Mouse (Mus musculus): ENCODE measurements around the gene Col4a3. TPM values are rescaled to one million over a fixed set of nuclear protein-coding genes. Genes with fewer than 3 reads are reported as not detected.

The Col4a3 gene
- polyA plus RNA-seq, 1 experiment from 2014 or later, result 0.11 TPM

DNA sequence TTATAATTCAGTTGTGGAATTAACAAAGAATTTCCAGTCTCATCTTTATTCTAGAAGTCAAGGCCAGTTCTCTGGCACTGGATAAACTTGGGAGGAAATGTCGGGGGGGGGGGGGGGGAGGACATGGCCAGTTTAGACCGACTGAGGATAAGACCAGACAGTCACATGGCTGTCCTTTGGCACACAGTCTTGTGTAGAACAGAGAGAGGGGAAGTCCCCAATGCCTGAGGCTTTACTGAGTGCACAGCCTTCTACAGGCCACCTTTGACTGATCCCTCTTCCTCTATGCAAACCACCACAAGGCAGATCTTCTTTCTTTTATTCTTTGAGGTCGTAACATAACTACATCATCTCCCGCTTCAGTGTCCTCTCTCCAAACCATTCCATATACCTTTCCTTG is 49.6 kb downstream of the Col4a3 start:
- no peak overlapping the region for H3K9ac ChIP-seq (ENCODE audit: low read length)
- no peaks in the 10 kb centered on the region for H3K36me3 ChIP-seq (ENCODE audit: control insufficient read depth, insufficient read depth, low read length)
- H3K9me3 ChIP-seq (ENCODE audit: control insufficient read depth, low read length), result no peaks in the 10 kb centered on the region
- H3K27ac ChIP-seq (ENCODE audit: low read depth, low read length), result no peak overlapping the region
- no peaks in the 10 kb centered on the region for H3K4me1 ChIP-seq (ENCODE audit: control insufficient read depth, insufficient read depth, low read length)
- no peak overlapping the region for H3K4me3 ChIP-seq (ENCODE audit: low read depth, low read length)
- DNase-seq (ENCODE audit: low spot score) (no peak), ATAC-seq (ENCODE audit: insufficient read depth, low FRiP score, low TSS enrichment) (no peak)
- H3K4me2 ChIP-seq (ENCODE audit: low read depth), result no peak overlapping the region
- no peaks in the 10 kb centered on the region for H3K27me3 ChIP-seq (ENCODE audit: control insufficient read depth, insufficient read depth, low read length)
- WGBS, result 80% methylated on average over 4 of the region's 4 CpGs

DNA sequence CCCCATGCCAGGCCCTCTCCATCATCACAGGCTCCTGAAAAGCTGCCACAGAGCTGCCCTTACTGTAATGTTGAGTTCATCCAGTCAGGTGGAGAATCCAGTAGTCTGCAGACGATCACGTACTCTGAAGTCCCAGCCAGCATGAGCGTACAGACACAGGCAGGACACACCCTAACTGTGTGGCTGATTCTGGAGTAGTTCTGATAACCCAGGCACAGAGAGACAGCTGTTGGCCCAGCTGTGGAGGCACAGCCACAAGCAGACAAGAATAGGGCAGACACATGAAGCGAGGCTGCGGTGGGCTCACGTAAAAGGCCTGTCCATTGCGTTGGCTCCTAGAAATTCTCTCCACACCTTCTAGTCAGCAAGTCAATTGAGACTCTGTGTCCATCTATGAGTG is 50.7 kb downstream of the Col4a3 start:
- DNase-seq (ENCODE audit: low spot score) (no peak), ATAC-seq (ENCODE audit: insufficient read depth, low FRiP score, low TSS enrichment) (no peak)
- Histone ChIP-seq H3K27ac (ENCODE audit: low read depth, low read length) (no peak overlapping the region), H3K27me3 (ENCODE audit: control insufficient read depth, insufficient read depth, low read length) (no peaks in the 10 kb centered on the region), H3K36me3 (ENCODE audit: control insufficient read depth, insufficient read depth, low read length) (no peaks in the 10 kb centered on the region), H3K4me1 (ENCODE audit: control insufficient read depth, insufficient read depth, low read length) (no peaks in the 10 kb centered on the region), H3K9me3 (ENCODE audit: control insufficient read depth, low read length) (no peaks in the 10 kb centered on the region), H3K4me3 (ENCODE audit: low read depth, low read length) (no peak overlapping the region), H3K9ac (ENCODE audit: low read length) (no peak overlapping the region), H3K4me2 (ENCODE audit: low read depth) (no peak overlapping the region)
- WGBS, result 90% methylated on average over 7 of the region's 7 CpGs

DNA sequence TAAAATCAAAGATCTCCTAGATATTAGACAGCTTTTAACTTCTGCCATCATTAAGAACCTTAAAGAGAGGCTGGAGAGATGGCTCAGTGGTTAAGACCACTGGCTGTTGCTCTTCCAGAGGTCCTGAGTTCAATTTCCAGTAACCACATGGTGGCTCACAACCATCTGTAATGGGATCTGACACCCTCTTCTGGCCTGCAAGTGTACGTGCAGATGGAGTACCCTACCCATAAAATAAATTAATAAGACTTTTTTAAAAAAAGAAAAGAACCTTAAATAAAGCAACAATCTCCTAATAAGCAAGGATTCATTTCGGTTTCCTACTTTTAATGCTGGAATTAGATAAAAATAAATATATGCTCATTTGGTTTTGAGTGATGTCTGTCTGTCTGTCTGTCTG is 51.7 kb downstream of the Col4a3 start:
- ATAC-seq (ENCODE audit: insufficient read depth, low FRiP score, low TSS enrichment) (no peak), DNase-seq (ENCODE audit: low spot score) (no peak)
- H3K4me2 ChIP-seq (ENCODE audit: low read depth), result no peak overlapping the region
- H3K4me3 ChIP-seq (ENCODE audit: low read depth, low read length), result no peak overlapping the region
- no peak overlapping the region for H3K27ac ChIP-seq (ENCODE audit: low read depth, low read length)
- no peaks in the 10 kb centered on the region for H3K4me1 ChIP-seq (ENCODE audit: control insufficient read depth, insufficient read depth, low read length)
- no peak overlapping the region for H3K9ac ChIP-seq (ENCODE audit: low read length)
- WGBS, result 84% methylated on average over 2 of the region's 2 CpGs
- no peaks in the 10 kb centered on the region for H3K36me3 ChIP-seq (ENCODE audit: control insufficient read depth, insufficient read depth, low read length)
- H3K27me3 ChIP-seq (ENCODE audit: control insufficient read depth, insufficient read depth, low read length), result no peaks in the 10 kb centered on the region
- H3K9me3 ChIP-seq (ENCODE audit: control insufficient read depth, low read length), result no peaks in the 10 kb centered on the region

DNA sequence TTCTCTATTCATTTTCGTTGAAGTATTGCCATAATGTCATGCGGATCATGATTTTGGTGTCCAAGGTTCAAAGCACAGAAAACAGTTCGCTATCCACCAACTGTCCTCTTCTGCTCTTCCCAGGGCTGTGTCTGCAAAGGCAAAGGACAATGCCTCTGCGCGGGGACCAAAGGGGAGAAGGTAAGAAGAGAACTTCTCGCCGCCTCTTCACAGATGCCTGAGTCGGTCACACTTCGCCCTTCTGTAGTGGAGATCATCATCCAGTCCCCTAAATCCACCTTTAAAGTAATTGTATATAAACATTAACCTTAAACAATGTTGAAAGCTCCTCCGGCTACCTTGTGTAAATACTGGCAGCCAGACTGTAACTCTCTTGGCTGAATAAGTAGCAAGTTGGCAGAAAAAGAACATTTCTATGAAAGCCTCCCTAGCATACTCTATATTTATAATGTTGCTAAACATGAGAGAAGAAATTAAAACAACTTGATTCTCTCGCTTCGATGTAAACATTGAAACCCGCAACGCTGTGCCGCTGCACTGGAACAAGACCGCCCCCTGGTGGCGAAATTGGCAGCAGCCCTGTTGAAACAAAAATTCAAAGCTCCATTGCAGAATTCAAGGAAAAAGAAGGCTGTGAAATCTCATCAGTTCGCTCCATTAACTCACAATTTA is 54.7 kb downstream of the Col4a3 start:
- H3K4me2 ChIP-seq (ENCODE audit: low read depth), result peak overlapping the region; percentile 38
- no peak overlapping the region for H3K27ac ChIP-seq (ENCODE audit: low read depth, low read length)
- no peak overlapping the region for H3K4me3 ChIP-seq (ENCODE audit: low read depth, low read length)
- no peaks in the 10 kb centered on the region for H3K36me3 ChIP-seq (ENCODE audit: control insufficient read depth, insufficient read depth, low read length)
- ATAC-seq (ENCODE audit: insufficient read depth, low FRiP score, low TSS enrichment) (no peak), DNase-seq (ENCODE audit: low spot score) (peak; percentile 79)
- H3K9me3 ChIP-seq (ENCODE audit: control insufficient read depth, low read length), result no peaks in the 10 kb centered on the region
- H3K9ac ChIP-seq (ENCODE audit: low read length), result no peak overlapping the region
- no peaks in the 10 kb centered on the region for H3K4me1 ChIP-seq (ENCODE audit: control insufficient read depth, insufficient read depth, low read length)
- WGBS, result 40% methylated on average over 18 of the region's 18 CpGs
- H3K27me3 ChIP-seq (ENCODE audit: control insufficient read depth, insufficient read depth, low read length), result no peaks in the 10 kb centered on the region

DNA sequence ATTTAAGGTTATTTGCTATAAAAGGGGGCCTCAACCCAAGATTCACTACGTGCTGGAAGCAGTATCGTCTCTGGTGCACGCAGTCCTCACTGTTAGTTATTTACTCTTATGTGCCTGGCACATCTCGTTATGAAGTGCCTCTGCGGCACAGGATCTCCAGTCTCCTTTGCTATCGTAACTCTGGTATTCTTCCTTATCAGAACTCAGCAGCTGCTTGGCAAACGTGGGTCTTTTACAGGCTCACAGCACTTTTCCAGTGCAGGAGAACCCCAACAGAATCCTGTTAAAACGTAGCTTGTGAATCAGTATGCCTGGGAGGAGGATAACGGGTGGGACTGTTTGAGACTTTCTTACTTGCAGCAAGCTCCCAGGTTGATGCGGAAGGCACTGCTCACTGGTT is 61.3 kb downstream of the Col4a3 start:
- H3K4me2 ChIP-seq (ENCODE audit: low read depth), result no peak overlapping the region
- ATAC-seq (ENCODE audit: insufficient read depth, low FRiP score, low TSS enrichment) (no peak), DNase-seq (ENCODE audit: low spot score) (no peak)
- H3K9me3 ChIP-seq (ENCODE audit: control insufficient read depth, low read length), result no peaks in the 10 kb centered on the region
- no peaks in the 10 kb centered on the region for H3K36me3 ChIP-seq (ENCODE audit: control insufficient read depth, insufficient read depth, low read length)
- no peaks in the 10 kb centered on the region for H3K27me3 ChIP-seq (ENCODE audit: control insufficient read depth, insufficient read depth, low read length)
- WGBS, result 72% methylated on average over 10 of the region's 10 CpGs
- H3K4me3 ChIP-seq (ENCODE audit: low read depth, low read length), result no peak overlapping the region
- no peaks in the 10 kb centered on the region for H3K4me1 ChIP-seq (ENCODE audit: control insufficient read depth, insufficient read depth, low read length)
- H3K27ac ChIP-seq (ENCODE audit: low read depth, low read length), result no peak overlapping the region
- no peak overlapping the region for H3K9ac ChIP-seq (ENCODE audit: low read length)

DNA sequence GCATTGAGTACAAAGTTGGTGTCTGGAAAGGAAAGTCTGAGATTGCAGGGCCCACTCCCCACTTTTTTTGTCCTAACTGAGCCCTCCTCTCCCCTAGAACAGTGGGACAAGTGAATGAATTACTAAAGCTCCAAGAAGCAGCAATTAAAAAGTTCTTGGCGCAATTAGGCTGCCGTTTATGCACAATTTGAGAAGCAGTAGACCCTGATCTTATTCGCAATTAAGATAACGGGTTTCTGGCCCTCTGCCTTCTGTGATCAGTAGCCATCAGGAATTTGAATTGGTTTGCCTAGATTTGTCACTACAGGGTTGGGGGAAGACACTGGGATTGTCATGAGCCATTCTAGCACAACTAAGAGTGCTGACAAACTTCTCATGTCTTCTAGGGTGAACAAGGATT is 64.1 kb downstream of the Col4a3 start:
- Histone ChIP-seq H3K4me1 (ENCODE audit: control insufficient read depth, insufficient read depth, low read length) (no peaks in the 10 kb centered on the region), H3K27me3 (ENCODE audit: control insufficient read depth, insufficient read depth, low read length) (no peaks in the 10 kb centered on the region), H3K36me3 (ENCODE audit: control insufficient read depth, insufficient read depth, low read length) (no peaks in the 10 kb centered on the region), H3K9me3 (ENCODE audit: control insufficient read depth, low read length) (no peaks in the 10 kb centered on the region), H3K4me3 (ENCODE audit: low read depth, low read length) (no peak overlapping the region), H3K9ac (ENCODE audit: low read length) (no peak overlapping the region), H3K4me2 (ENCODE audit: low read depth) (no peak overlapping the region), H3K27ac (ENCODE audit: low read depth, low read length) (no peak overlapping the region)
- ATAC-seq (ENCODE audit: insufficient read depth, low FRiP score, low TSS enrichment) (no peak), DNase-seq (ENCODE audit: low spot score) (no peak)
- 88% methylated on average over 4 of the region's 4 CpGs for WGBS

DNA sequence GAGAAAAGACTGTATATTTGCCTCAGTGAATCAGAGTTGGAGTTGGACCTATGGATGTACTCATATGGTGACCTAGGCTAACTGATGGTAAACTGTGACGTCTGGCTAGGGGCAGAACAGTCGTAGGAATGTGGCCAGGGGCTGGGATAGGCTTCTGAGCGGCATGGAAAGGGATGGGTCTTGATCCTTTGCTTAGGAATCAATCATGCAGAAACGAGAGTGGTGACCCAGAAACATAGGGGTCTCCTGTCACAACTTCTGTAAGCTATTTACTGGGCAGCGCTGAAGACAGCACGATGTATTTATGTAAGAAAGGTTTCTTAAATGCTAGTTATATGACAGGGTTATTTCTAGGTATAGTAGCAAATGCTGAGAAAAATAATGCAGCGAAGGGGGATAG is 67.3 kb downstream of the Col4a3 start:
- ATAC-seq (ENCODE audit: insufficient read depth, low FRiP score, low TSS enrichment), result no peak
- H3K4me2 ChIP-seq (ENCODE audit: low read depth), result no peak overlapping the region
- H3K27ac ChIP-seq (ENCODE audit: low read depth, low read length), result no peak overlapping the region
- H3K27me3 ChIP-seq (ENCODE audit: control insufficient read depth, insufficient read depth, low read length), result no peaks in the 10 kb centered on the region
- no peaks in the 10 kb centered on the region for H3K9me3 ChIP-seq (ENCODE audit: control insufficient read depth, low read length)
- no peak overlapping the region for H3K9ac ChIP-seq (ENCODE audit: low read length)
- no peaks in the 10 kb centered on the region for H3K4me1 ChIP-seq (ENCODE audit: control insufficient read depth, insufficient read depth, low read length)
- no peak for DNase-seq (ENCODE audit: low spot score)
- WGBS, result 54% methylated on average over 7 of the region's 7 CpGs
- no peak overlapping the region for H3K4me3 ChIP-seq (ENCODE audit: low read depth, low read length)
- no peaks in the 10 kb centered on the region for H3K36me3 ChIP-seq (ENCODE audit: control insufficient read depth, insufficient read depth, low read length)

DNA sequence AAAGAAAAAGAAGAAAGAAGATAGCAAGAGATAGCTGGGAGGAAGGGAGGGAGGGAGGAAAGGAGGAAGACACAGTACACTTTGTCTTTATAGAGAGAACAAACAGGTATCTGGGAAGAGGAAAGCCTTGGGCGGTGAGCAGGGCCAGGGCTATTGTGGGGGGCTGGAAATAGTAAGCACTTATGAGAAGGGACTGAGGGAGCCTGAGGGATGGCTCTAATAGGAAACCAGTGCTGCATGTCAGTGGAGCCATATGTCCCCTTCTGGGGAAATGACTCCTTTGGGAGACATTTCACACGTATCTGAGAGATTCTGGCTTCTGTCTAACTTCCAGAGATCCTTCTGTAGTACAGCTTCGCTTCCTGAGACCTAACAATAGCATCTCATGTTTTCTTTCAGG is 69.7 kb downstream of the Col4a3 start:
- Histone ChIP-seq H3K9ac (ENCODE audit: low read length) (no peak overlapping the region), H3K36me3 (ENCODE audit: control insufficient read depth, insufficient read depth, low read length) (no peaks in the 10 kb centered on the region), H3K4me3 (ENCODE audit: low read depth, low read length) (no peak overlapping the region), H3K9me3 (ENCODE audit: control insufficient read depth, low read length) (no peaks in the 10 kb centered on the region), H3K4me2 (ENCODE audit: low read depth) (no peak overlapping the region), H3K27me3 (ENCODE audit: control insufficient read depth, insufficient read depth, low read length) (no peaks in the 10 kb centered on the region), H3K4me1 (ENCODE audit: control insufficient read depth, insufficient read depth, low read length) (no peaks in the 10 kb centered on the region), H3K27ac (ENCODE audit: low read depth, low read length) (no peak overlapping the region)
- 55% methylated on average over 3 of the region's 3 CpGs for WGBS
- ATAC-seq (ENCODE audit: insufficient read depth, low FRiP score, low TSS enrichment) (no peak), DNase-seq (ENCODE audit: low spot score) (peak; percentile 12)

DNA sequence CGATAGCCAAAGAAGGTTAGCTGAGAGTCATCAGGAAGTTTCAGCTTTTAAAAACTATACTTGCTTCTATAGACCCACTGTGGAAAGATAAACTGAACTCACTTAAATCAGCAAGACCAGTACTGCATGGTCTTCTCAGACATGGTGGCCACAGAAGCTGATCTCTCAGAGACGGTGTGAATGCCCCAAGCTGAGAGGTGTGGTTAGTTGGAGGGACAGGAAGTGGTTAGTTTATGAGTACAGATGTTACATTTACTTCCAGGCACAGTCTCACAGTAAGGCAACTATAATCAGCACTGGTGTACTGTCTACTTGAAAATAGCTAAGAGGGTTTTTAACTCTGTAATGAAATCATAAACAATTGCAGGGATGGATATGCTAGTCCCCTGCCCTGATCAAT is 75.5 kb downstream of the Col4a3 start:
- H3K27ac ChIP-seq (ENCODE audit: low read depth, low read length), result no peak overlapping the region
- H3K27me3 ChIP-seq (ENCODE audit: control insufficient read depth, insufficient read depth, low read length), result no peaks in the 10 kb centered on the region
- no peak overlapping the region for H3K4me2 ChIP-seq (ENCODE audit: low read depth)
- DNase-seq (ENCODE audit: low spot score) (no peak), ATAC-seq (ENCODE audit: insufficient read depth, low FRiP score, low TSS enrichment) (no peak)
- no peak overlapping the region for H3K4me3 ChIP-seq (ENCODE audit: low read depth, low read length)
- H3K36me3 ChIP-seq (ENCODE audit: control insufficient read depth, insufficient read depth, low read length), result no peaks in the 10 kb centered on the region
- H3K9ac ChIP-seq (ENCODE audit: low read length), result no peak overlapping the region
- no peaks in the 10 kb centered on the region for H3K9me3 ChIP-seq (ENCODE audit: control insufficient read depth, low read length)
- 88% methylated on average over 2 of the region's 2 CpGs for WGBS
- peaks cover 5% of the 10 kb centered on the region; the same call in 1 of the 2 replicates for H3K4me1 ChIP-seq (ENCODE audit: control insufficient read depth, insufficient read depth, low read length)
